Mouse (Mus musculus) small intestine, adult 2 months (tissue): ENCODE data around the gene Dchs2.

Experiments
- CTCF ChIP-seq: fragments of 200-500 bp; IDR thresholded peaks from 2 replicates; pipeline ENCODE4 v1.5.1; 2012; ENCODE audit warnings: low read depth, mild to moderate bottlenecking, control low read depth, inconsistent platforms, low read length, moderate library complexity, mixed read lengths; ENCODE audit not compliant: insufficient replicate concordance, insufficient read length; ENCODE audit errors: extremely low read depth
- POLR2A ChIP-seq: fragments of 200-500 bp; IDR thresholded peaks from 2 replicates; pipeline ENCODE4 v1.6.1; 2012; ENCODE audit warnings: low read depth, mild to moderate bottlenecking, control low read depth, inconsistent platforms, low read length, moderate library complexity

- no peak for TF ChIP-seq POLR2A
- no peak for TF ChIP-seq CTCF
Measured at GRCm38 (mm10) chr3:83192401-83192800, 64.7 kb downstream of the Dchs2 start.
